Mouse (Mus musculus): ENCODE measurements around the gene Gzmm. TPM values are rescaled to one million over a fixed set of nuclear protein-coding genes. Genes with fewer than 3 reads are reported as not detected.

Gene Gzmm
- 1 to 10 TPM; 2.3 to 2.9 TPM for total RNA-seq (2021)
- long read RNA-seq, experiment 1, partial matches to known transcripts = 0 of 1 reads
- long read RNA-seq, experiment 1, other reads (novel, unspliced or antisense) = 1 of 1 reads
- long read RNA-seq, experiment 2, partial matches to known transcripts = 0 of 2 reads
- long read RNA-seq, experiment 2, other reads (novel, unspliced or antisense) = 2 of 2 reads

GRCm38 (mm10) chr10:79688720-79689119, at the start of gene Gzmm:
Gzmm (plus strand) TSS chr10:79689020.
- intact Hi-C loops (cut with DNase I; ENCODE audit: low total_unique reads) = no loop called here
- no peak for DNase-seq

- DNase-seq = peak; percentile 69
- intact Hi-C loops (cut with DNase I; ENCODE audit: low total_unique reads) = loop anchor here (5.0 kb wide), 1 partner anchor 48 kb away; no protein-coding TSS in a partner anchor
Observed at GRCm38 (mm10) chr10:79645711-79646110, 43.1 kb upstream of the Gzmm start, which contains the start of gene Odf3l2. Odf3l2 (minus strand) TSS chr10:79645738.

- intact Hi-C loops (cut with DNase I; ENCODE audit: low total_unique reads) = loop anchor here (5.0 kb wide), 1 partner anchor 52 kb away; no protein-coding TSS in a partner anchor
- DNase-seq = peak; percentile 75
Observed at GRCm38 (mm10) chr10:79649070-79649751, 39.6 kb upstream of the Gzmm start.

GRCm38 (mm10) chr10:79652789-79653188, 36.0 kb upstream of the Gzmm start:
- peak; percentile 31 for DNase-seq
- intact Hi-C loops (cut with DNase I; ENCODE audit: low total_unique reads) = no loop called here

- intact Hi-C loops (cut with DNase I; ENCODE audit: low total_unique reads) = no loop called here
Observed at GRCm38 (mm10) chr10:79654946-79655395, 33.8 kb upstream of the Gzmm start.

GRCm38 (mm10) chr10:79658829-79659228, 30.0 kb upstream of the Gzmm start:
- intact Hi-C loops (cut with DNase I; ENCODE audit: low total_unique reads) = no loop called here
- no peak for DNase-seq

More at GRCm38 (mm10) chr10:79654946-79655395, 33.8 kb upstream of the Gzmm start:
- DNase-seq = no peak

GRCm38 (mm10) chr10:79660298-79660697, 28.5 kb upstream of the Gzmm start:
- intact Hi-C loops (cut with DNase I; ENCODE audit: low total_unique reads) = loop anchor here (5.0 kb wide), 1 partner anchor 63 kb away; no protein-coding TSS in a partner anchor
- DNase-seq = no peak

- intact Hi-C loops (cut with DNase I; ENCODE audit: low total_unique reads) = loop anchor here (5.0 kb wide), 1 partner anchor 65 kb away; no protein-coding TSS in a partner anchor
- no peak for DNase-seq
Observed at GRCm38 (mm10) chr10:79661861-79662260, 27.0 kb upstream of the Gzmm start.

GRCm38 (mm10) chr10:79664131-79664665, 24.6 kb upstream of the Gzmm start, which contains the start of gene Madcam1:
Madcam1 (plus strand) TSS chr10:79664559.
- intact Hi-C loops (cut with DNase I; ENCODE audit: low total_unique reads) = loop anchor here (5.0 kb wide), 1 partner anchor 67 kb away; no protein-coding TSS in a partner anchor
- DNase-seq = peak; percentile 68

- intact Hi-C loops (cut with DNase I; ENCODE audit: low total_unique reads) = no loop called here
- DNase-seq = no peak
Observed at GRCm38 (mm10) chr10:79665051-79665450, 23.8 kb upstream of the Gzmm start.

GRCm38 (mm10) chr10:79666493-79666892, 22.3 kb upstream of the Gzmm start:
- DNase-seq = no peak
- intact Hi-C loops (cut with DNase I; ENCODE audit: low total_unique reads) = no loop called here

GRCm38 (mm10) chr10:79668076-79668475, 20.7 kb upstream of the Gzmm start:
- intact Hi-C loops (cut with DNase I; ENCODE audit: low total_unique reads) = no loop called here
- DNase-seq = no peak

- DNase-seq = peak; percentile 85
Observed at GRCm38 (mm10) chr10:79668771-79669575, 19.8 kb upstream of the Gzmm start, which contains the start of gene Tpgs1. Tpgs1 (plus strand) TSS chr10:79669369.

GRCm38 (mm10) chr10:79669576-79670057, 19.2 kb upstream of the Gzmm start:
- peak; percentile 76 for DNase-seq
- intact Hi-C loops (cut with DNase I; ENCODE audit: low total_unique reads) = no loop called here

More at GRCm38 (mm10) chr10:79668771-79669575, 19.8 kb upstream of the Gzmm start, which contains the start of gene Tpgs1:
- intact Hi-C loops (cut with DNase I; ENCODE audit: low total_unique reads) = no loop called here

- intact Hi-C loops (cut with DNase I; ENCODE audit: low total_unique reads) = no loop called here
Observed at GRCm38 (mm10) chr10:79670071-79670888, 18.5 kb upstream of the Gzmm start.

GRCm38 (mm10) chr10:79671396-79672087, 17.3 kb upstream of the Gzmm start:
- DNase-seq = no peak
- intact Hi-C loops (cut with DNase I; ENCODE audit: low total_unique reads) = no loop called here

More at GRCm38 (mm10) chr10:79670071-79670888, 18.5 kb upstream of the Gzmm start:
- DNase-seq = no peak

- no peak for DNase-seq
- intact Hi-C loops (cut with DNase I; ENCODE audit: low total_unique reads) = no loop called here
Observed at GRCm38 (mm10) chr10:79672088-79672455, 16.7 kb upstream of the Gzmm start.

GRCm38 (mm10) chr10:79673054-79673453, 15.8 kb upstream of the Gzmm start:
- no peak for DNase-seq
- intact Hi-C loops (cut with DNase I; ENCODE audit: low total_unique reads) = no loop called here
